Comparison of ENCODE assay signal across 10 mouse cellular contexts in genomic region chr12:79535532-79536437, GRCm38 (mm10).
DNase-seq lines count a peak whose midpoint lies in the region; ATAC-seq and TF ChIP-seq lines count a peak whose summit lies in the region.
"Had no signal": no experiment of that assay in that cellular context is flagged by ENCODE, and none has a peak within 500 bp of the region (broad histone marks: within the 10 kb centered on the region; RNA-seq: fewer than 3 reads in every experiment).

No protein-coding gene starts in this region.

- H3K4me3 ChIP-seq in kidney, postnatal 0 days (replicated peaks; ENCODE audit: low read depth, low read length) = no peak overlapping the region
- H3K4me3 ChIP-seq in forebrain, embryonic 10.5 days = no peak overlapping the region
- no peak overlapping the region for H3K4me3 ChIP-seq in limb, embryonic 11.5 days (ENCODE audit: low read depth, low read length)
- H3K4me3 ChIP-seq: liver, embryonic 13.5 days had no signal

- H3K9me3 ChIP-seq in kidney, postnatal 0 days (replicated peaks; ENCODE audit: low read length) = no peaks in the 10 kb centered on the region
- H3K9me3 ChIP-seq in forebrain, embryonic 10.5 days = no peaks in the 10 kb centered on the region
- H3K9me3 ChIP-seq in limb, embryonic 11.5 days (ENCODE audit: control insufficient read depth, low read length) = no peaks in the 10 kb centered on the region
- H3K9me3 ChIP-seq: liver, embryonic 13.5 days had no signal

- H3K27me3 ChIP-seq in kidney, postnatal 0 days (ENCODE audit: insufficient read depth, low read length) = no peaks in the 10 kb centered on the region
- peaks cover 78% of the 10 kb centered on the region for H3K27me3 ChIP-seq in forebrain, embryonic 10.5 days (ENCODE audit: poor library complexity, severe bottlenecking)
- no peaks in the 10 kb centered on the region for H3K27me3 ChIP-seq in limb, embryonic 11.5 days (ENCODE audit: control insufficient read depth, insufficient read depth, low read length)
- H3K27me3 ChIP-seq: liver, embryonic 13.5 days had no signal

- ATAC-seq in kidney, postnatal 0 days (replicated peaks; ENCODE audit: low FRiP score, low read depth) = no peak
- no peak for ATAC-seq in limb, embryonic 11.5 days (ENCODE audit: insufficient number of reproducible peaks, low FRiP score, low TSS enrichment, low read depth)
- ATAC-seq in megakaryocyte progenitor cell, adult 5-6 weeks (replicated peaks; ENCODE audit: poor library complexity) = no peak

- H3K36me3 ChIP-seq in kidney, postnatal 0 days (ENCODE audit: insufficient read depth, low read length) = no peaks in the 10 kb centered on the region
- H3K36me3 ChIP-seq in forebrain, embryonic 10.5 days (replicated peaks) = no peaks in the 10 kb centered on the region
- no peaks in the 10 kb centered on the region for H3K36me3 ChIP-seq in limb, embryonic 11.5 days (ENCODE audit: control insufficient read depth, insufficient read depth, low read length)
- H3K36me3 ChIP-seq: liver, embryonic 13.5 days had no signal

- peak overlapping the region; percentile 57 for H3K27ac ChIP-seq in kidney, postnatal 0 days
- peak overlapping the region; percentile 77 for H3K27ac ChIP-seq in forebrain, embryonic 10.5 days
- peak overlapping the region; percentile 38; the same call in 1 of the 2 replicates for H3K27ac ChIP-seq in limb, embryonic 11.5 days (replicated peaks; ENCODE audit: low read depth, low read length)
- H3K27ac ChIP-seq: liver, embryonic 13.5 days had no signal

- H3K4me2 ChIP-seq in kidney, postnatal 0 days (ENCODE audit: low read length) = no peak overlapping the region
- no peak overlapping the region for H3K4me2 ChIP-seq in limb, embryonic 11.5 days (ENCODE audit: low read depth, severe bottlenecking)
- H3K4me2 ChIP-seq: liver, embryonic 13.5 days had no signal

- no peak for TF ChIP-seq CTCF in kidney, postnatal 0 days (IDR thresholded peaks at IDR 0.05; ENCODE audit: low read depth)

- 34% methylated on average over 9 of the region's 9 CpGs for WGBS in kidney, postnatal 0 days
- WGBS in forebrain, embryonic 10.5 days = 34% methylated on average over 9 of the region's 9 CpGs
- WGBS in limb, embryonic 11.5 days = 21% methylated on average over 9 of the region's 9 CpGs

- no peak overlapping the region for H3K9ac ChIP-seq in kidney, postnatal 0 days (ENCODE audit: low read depth, low read length)
- no peak overlapping the region for H3K9ac ChIP-seq in limb, embryonic 11.5 days (ENCODE audit: low read length)
- H3K9ac ChIP-seq: liver, embryonic 13.5 days had no signal

- no peaks in the 10 kb centered on the region; the same call in 1 of the 2 replicates for H3K4me1 ChIP-seq in kidney, postnatal 0 days (replicated peaks; ENCODE audit: insufficient read depth, low read length)
- H3K4me1 ChIP-seq in forebrain, embryonic 10.5 days = peaks cover 46% of the 10 kb centered on the region
- peaks cover 25% of the 10 kb centered on the region for H3K4me1 ChIP-seq in limb, embryonic 11.5 days (ENCODE audit: control insufficient read depth, insufficient read depth, low read length)

- peak; percentile 50 for DNase-seq in embryo, embryonic 10 days (ENCODE audit: low spot score)
- DNase-seq in embryo, embryonic 11 days = no peak
- DNase-seq in kidney, postnatal 0 days (ENCODE audit: low spot score) = no peak
- DNase-seq in kidney, adult 18-20 months = no peak
- no peak for DNase-seq in forebrain, embryonic 10.5 days (ENCODE audit: extremely low spot score, low spot score)
- no peak for DNase-seq in limb, embryonic 11.5 days (ENCODE audit: low spot score)
- DNase-seq in T-cell, adult 2 months (ENCODE audit: low spot score) = no peak
- DNase-seq: kidney, adult 11 months; liver, embryonic 13.5 days had no signal
